In genomic region chr11:101070189-101070527, GRCm38 (mm10) we compare ENCODE assay signal across 8 mouse cellular contexts. TPM values are rescaled to one million over a fixed set of nuclear protein-coding genes. Genes with fewer than 3 reads are reported as not detected.
A peak's percentile ranks its signal among the peaks of the same experiment; 100 is the strongest.
DNase-seq lines count a peak whose midpoint lies in the region; ATAC-seq and TF ChIP-seq lines count a peak whose summit lies in the region.

No protein-coding gene starts in this region.

- H3K4me1 ChIP-seq in testis, adult 2 months (ENCODE audit: control insufficient read depth, insufficient read depth, low read length) = peaks cover 18% of the 10 kb centered on the region
- H3K4me1 ChIP-seq in liver, embryonic 12.5 days = peaks cover 38% of the 10 kb centered on the region
- no peaks in the 10 kb centered on the region; the same call in 1 of the 2 replicates for H3K4me1 ChIP-seq in stomach, postnatal 0 days (replicated peaks; ENCODE audit: control insufficient read depth, insufficient read depth)

- no peaks in the 10 kb centered on the region for H3K36me3 ChIP-seq in testis, adult 2 months (ENCODE audit: control insufficient read depth, insufficient read depth, low read length)
- H3K36me3 ChIP-seq in liver, embryonic 12.5 days = no peaks in the 10 kb centered on the region
- no peaks in the 10 kb centered on the region; the same call in 1 of the 2 replicates for H3K36me3 ChIP-seq in stomach, postnatal 0 days (ENCODE audit: control insufficient read depth, insufficient read depth, low read length)

- H3K9ac ChIP-seq in liver, embryonic 12.5 days = peak overlapping the region; percentile 79
- H3K9ac ChIP-seq in stomach, postnatal 0 days (ENCODE audit: low read length) = peak overlapping the region; percentile 75

- no peak for TF ChIP-seq EP300 in stomach, postnatal 0 days (optimal IDR thresholded peaks at IDR 0.05)

- WGBS in liver, embryonic 12.5 days (ENCODE audit: insufficient replicate concordance) = under 1% methylated on average over 36 of the region's 36 CpGs
- 1% methylated on average over 36 of the region's 36 CpGs for WGBS in stomach, postnatal 0 days

- no peaks in the 10 kb centered on the region for H3K9me3 ChIP-seq in liver, embryonic 12.5 days (replicated peaks)
- no peaks in the 10 kb centered on the region for H3K9me3 ChIP-seq in stomach, postnatal 0 days (ENCODE audit: control insufficient read depth, low read length)

- H3K4me3 ChIP-seq in testis, adult 2 months (ENCODE audit: control insufficient read depth, low read depth, low read length) = peak overlapping the region; percentile 92
- peak overlapping the region; percentile 74 for H3K4me3 ChIP-seq in liver, embryonic 12.5 days
- H3K4me3 ChIP-seq in stomach, postnatal 0 days (ENCODE audit: low read depth, low read length) = peak overlapping the region; percentile 73

- peak overlapping the region; percentile 98 for H3K4me2 ChIP-seq in liver, embryonic 12.5 days
- H3K4me2 ChIP-seq in stomach, postnatal 0 days (replicated peaks; ENCODE audit: low read depth) = peak overlapping the region; percentile 99

- no peak for TF ChIP-seq CTCF in testis, adult 2 months (IDR thresholded peaks at IDR 0.05; ENCODE audit: control insufficient read depth, insufficient read depth, insufficient replicate concordance, low read depth, low read length)
- TF ChIP-seq CTCF in stomach, postnatal 0 days (IDR thresholded peaks at IDR 0.05; ENCODE audit: low read depth) = no peak

- DNase-seq in cerebellum, adult 11 months = no peak
- no peak for DNase-seq in testis, postnatal 10 days (ENCODE audit: low spot score)
- DNase-seq in stomach, postnatal 0 days (ENCODE audit: low spot score) = no peak
- DNase-seq in thymus, adult 18-20 months = no peak
- no peak for DNase-seq in layer of hippocampus, adult 9-10 months (ENCODE audit: low spot score)

- peak; percentile 22; the same call in 1 of the 2 replicates for ATAC-seq in cerebellum, adult (ENCODE audit: insufficient number of reproducible peaks, low FRiP score, low TSS enrichment)
- peak; percentile 65 for ATAC-seq in liver, embryonic 12.5 days
- ATAC-seq in stomach, postnatal 0 days (ENCODE audit: low FRiP score, low TSS enrichment) = peak; percentile 65

- no peak for TF ChIP-seq POLR2A in testis, adult 2 months (IDR thresholded peaks at IDR 0.05; ENCODE audit: control insufficient read depth, low read depth, low read length)

- H3K27ac ChIP-seq in testis, adult 2 months (ENCODE audit: control insufficient read depth, insufficient read depth, low read depth, low read length) = peak overlapping the region; percentile 72
- H3K27ac ChIP-seq in liver, embryonic 12.5 days = 0 out of 2 replicates have a peak overlapping the region, but pooled peaks have one; percentile 36
- H3K27ac ChIP-seq in stomach, postnatal 0 days (replicated peaks) = peak overlapping the region; percentile 61

- H3K27me3 ChIP-seq in testis, adult 2 months (ENCODE audit: control insufficient read depth, insufficient read depth, low read length) = no peaks in the 10 kb centered on the region
- H3K27me3 ChIP-seq in liver, embryonic 12.5 days (replicated peaks) = peaks cover 53% of the 10 kb centered on the region
- H3K27me3 ChIP-seq in stomach, postnatal 0 days (ENCODE audit: control insufficient read depth, insufficient read depth, low read length) = no peaks in the 10 kb centered on the region

RNA-seq across cellular contexts. Expression of gene Naglu, which starts 0.3 kb away (rescaled TPM):
- 46.2 and 46.3 TPM in 2 replicates for polyA plus RNA-seq in testis, adult 2 months (2012; rRNA removed)
- 6.3 and 7.0 TPM in 2 replicates for polyA plus RNA-seq in liver, embryonic 12.5 days (2016; fragmentation: Nextera tagmentation; extraction: Ambion mirVana)
- 16.0 and 17.1 TPM in 2 replicates for polyA plus RNA-seq in stomach, postnatal 0 days (2015; fragmentation: Nextera tagmentation; extraction: Ambion mirVana)

RNA-seq across cellular contexts. Expression of gene Hsd17b1, which starts 8.1 kb away (rescaled TPM):
- 0.66 and 0.88 TPM in 2 replicates for polyA plus RNA-seq in testis, adult 2 months (2012; rRNA removed)
- polyA plus RNA-seq in liver, embryonic 12.5 days (2016; fragmentation: Nextera tagmentation; extraction: Ambion mirVana) = 0.08 TPM in 1 of 2 replicates, not detected in the other
- 0.08 TPM in 1 of 2 replicates, not detected in the other for polyA plus RNA-seq in stomach, postnatal 0 days (2015; fragmentation: Nextera tagmentation; extraction: Ambion mirVana)

RNA-seq across cellular contexts. Expression of gene Coasy, which starts 12.2 kb away (rescaled TPM):
- polyA plus RNA-seq in testis, adult 2 months (2012; rRNA removed) = 21.0 and 21.7 TPM in 2 replicates
- 26.4 and 28.5 TPM in 2 replicates for polyA plus RNA-seq in liver, embryonic 12.5 days (2016; fragmentation: Nextera tagmentation; extraction: Ambion mirVana)
- polyA plus RNA-seq in stomach, postnatal 0 days (2015; fragmentation: Nextera tagmentation; extraction: Ambion mirVana) = 26.4 and 26.8 TPM in 2 replicates

RNA-seq across cellular contexts. Expression of gene Mlx, which starts 16.9 kb away (rescaled TPM):
- polyA plus RNA-seq in testis, adult 2 months (2012; rRNA removed) = 6.4 and 6.7 TPM in 2 replicates
- polyA plus RNA-seq in liver, embryonic 12.5 days (2016; fragmentation: Nextera tagmentation; extraction: Ambion mirVana) = 34.9 and 35.7 TPM in 2 replicates
- 42.3 and 42.4 TPM in 2 replicates for polyA plus RNA-seq in stomach, postnatal 0 days (2015; fragmentation: Nextera tagmentation; extraction: Ambion mirVana)

RNA-seq across cellular contexts. Expression of gene Psmc3ip, which starts 25.1 kb away (rescaled TPM):
- 77.6 and 77.9 TPM in 2 replicates for polyA plus RNA-seq in testis, adult 2 months (2012; rRNA removed)
- 28.2 and 28.3 TPM in 2 replicates for polyA plus RNA-seq in liver, embryonic 12.5 days (2016; fragmentation: Nextera tagmentation; extraction: Ambion mirVana)
- 10.6 and 11.8 TPM in 2 replicates for polyA plus RNA-seq in stomach, postnatal 0 days (2015; fragmentation: Nextera tagmentation; extraction: Ambion mirVana)
